Mouse (Mus musculus) heart, embryonic 13.5 days (tissue): Measurements from ENCODE around the gene Syt17. TPM values are rescaled to one million over a fixed set of nuclear protein-coding genes. Genes with fewer than 3 reads are reported as not detected.

ENCODE experiments used
- ATAC-seq: fragments of 200-750 bp; cut with Nextera tagmentation; 2 replicates; pipeline ENCODE4 v1.8.0; 2017; ENCODE audit warnings: moderate TSS enrichment; ENCODE audit not compliant: insufficient number of reproducible peaks, low FRiP score, low TSS enrichment; ENCODE audit errors: extremely low read depth
- H3K27ac ChIP-seq: fragments of 300-500 bp; sonication (generic); replicated peaks from 2 replicates; pipeline ENCODE4 v1.5.1; 2015; ENCODE audit warnings: moderate library complexity, mild to moderate bottlenecking, inconsistent platforms
- H3K27me3 ChIP-seq: fragments of 300-500 bp; sonication (generic); replicated peaks from 2 replicates; pipeline ENCODE4 v1.6.1; 2015; ENCODE audit warnings: mild to moderate bottlenecking, inconsistent platforms
- H3K36me3 ChIP-seq: fragments of 300-500 bp; sonication (generic); 2 replicates; pipeline ENCODE4 v1.6.1; 2015; ENCODE audit warnings: mild to moderate bottlenecking, inconsistent platforms
- H3K4me1 ChIP-seq: fragments of 300-500 bp; sonication (generic); 2 replicates; pipeline ENCODE4 v1.6.1; 2015; ENCODE audit warnings: inconsistent platforms
- H3K4me2 ChIP-seq: fragments of 300-500 bp; sonication (generic); 2 replicates; pipeline ENCODE4 v1.6.1; 2015; ENCODE audit warnings: inconsistent platforms, mild to moderate bottlenecking, moderate library complexity
- H3K4me3 ChIP-seq: fragments of 300-500 bp; sonication (generic); 2 replicates; pipeline ENCODE4 v1.5.1; 2015; ENCODE audit warnings: moderate library complexity, mild to moderate bottlenecking, inconsistent platforms
- H3K9ac ChIP-seq: fragments of 300-500 bp; sonication (generic); 2 replicates; pipeline ENCODE4 v1.6.1; 2015; ENCODE audit warnings: inconsistent platforms, mild to moderate bottlenecking, moderate library complexity
- H3K9me3 ChIP-seq: fragments of 300-500 bp; sonication (generic); 2 replicates; pipeline ENCODE4 v1.6.1; 2016; ENCODE audit warnings: inconsistent platforms
- WGBS: fragments of 180-500 bp; shearing (Covaris S2); methylation state at CpG from one replicate; pipeline ENCODE4 v1.1.7; 2015; ENCODE audit warnings: mixed read lengths; 5-methylcytosine and 5-hydroxymethylcytosine counted together
- polyA plus RNA-seq: library from polyadenylated mRNA; unstranded; fragments of >200 nt; fragmentation: Nextera tagmentation; extraction: Ambion mirVana; gene quantifications from 2 replicates; pipeline ENCODE4 v1.2.1, GENCODE M21; 2015

Syt17 gene
- polyA plus RNA-seq, 1 experiment from 2014 or later: 1.7 TPM

- no peaks in the 10 kb centered on the region for H3K27me3 ChIP-seq
- ATAC-seq: no peak
- no peaks in the 10 kb centered on the region for H3K9me3 ChIP-seq
- WGBS: 74% methylated on average over 2 of the region's 2 CpGs
- H3K27ac ChIP-seq: no peak overlapping the region
- peaks cover 13% of the 10 kb centered on the region for H3K36me3 ChIP-seq
- H3K4me2 ChIP-seq: no peak overlapping the region
- peaks cover 28% of the 10 kb centered on the region for H3K4me1 ChIP-seq
- no peak overlapping the region for H3K4me3 ChIP-seq
- no peak overlapping the region for H3K9ac ChIP-seq
Observed at GRCm38 (mm10) chr7:118482001-118482400, 34.0 kb upstream of the Syt17 start.

GRCm38 (mm10) chr7:118481047-118481810, 33.2 kb upstream of the Syt17 start:
- Histone ChIP-seq H3K9me3 (no peaks in the 10 kb centered on the region), H3K27ac (no peak overlapping the region)

GRCm38 (mm10) chr7:118480160-118480709, 32.2 kb upstream of the Syt17 start:
- Histone ChIP-seq H3K4me1 (peaks cover 17% of the 10 kb centered on the region), H3K4me2 (no peak overlapping the region), H3K9me3 (no peaks in the 10 kb centered on the region), H3K27ac (no peak overlapping the region), H3K27me3 (no peaks in the 10 kb centered on the region), H3K36me3 (peaks cover 12% of the 10 kb centered on the region), H3K4me3 (no peak overlapping the region), H3K9ac (no peak overlapping the region)
- WGBS: 77% methylated on average over 9 of the region's 9 CpGs
- no peak for ATAC-seq

More at GRCm38 (mm10) chr7:118481047-118481810, 33.2 kb upstream of the Syt17 start:
- Histone ChIP-seq H3K27me3 (no peaks in the 10 kb centered on the region), H3K4me1 (peaks cover 24% of the 10 kb centered on the region), H3K9ac (no peak overlapping the region), H3K36me3 (peaks cover 13% of the 10 kb centered on the region), H3K4me3 (no peak overlapping the region), H3K4me2 (no peak overlapping the region)
- WGBS: 33% methylated on average over 10 of the region's 10 CpGs
- ATAC-seq: no peak

GRCm38 (mm10) chr7:118478835-118479312, 30.9 kb upstream of the Syt17 start:
- ATAC-seq: no peak
- Histone ChIP-seq H3K4me2 (no peak overlapping the region), H3K9ac (no peak overlapping the region; the same call in 1 of the 2 replicates), H3K36me3 (no peaks in the 10 kb centered on the region), H3K9me3 (peaks cover 6% of the 10 kb centered on the region; the same call in 1 of the 2 replicates), H3K4me3 (no peak overlapping the region), H3K27me3 (no peaks in the 10 kb centered on the region), H3K27ac (peak overlapping the region; percentile 56), H3K4me1 (peaks cover 17% of the 10 kb centered on the region)
- 53% methylated on average over 3 of the region's 3 CpGs for WGBS

- Histone ChIP-seq H3K36me3 (no peaks in the 10 kb centered on the region), H3K9ac (no peak overlapping the region), H3K27me3 (no peaks in the 10 kb centered on the region), H3K9me3 (peaks cover 6% of the 10 kb centered on the region; the same call in 1 of the 2 replicates), H3K27ac (no peak overlapping the region), H3K4me1 (peaks cover 15% of the 10 kb centered on the region), H3K4me2 (no peak overlapping the region), H3K4me3 (no peak overlapping the region)
- WGBS: 67% methylated on average over 5 of the region's 5 CpGs
- ATAC-seq: no peak
Observed at GRCm38 (mm10) chr7:118476428-118476827, 28.4 kb upstream of the Syt17 start.

GRCm38 (mm10) chr7:118475008-118475705, 27.1 kb upstream of the Syt17 start:
- no peak overlapping the region for H3K9ac ChIP-seq
- ATAC-seq: no peak
- H3K9me3 ChIP-seq: peaks cover 6% of the 10 kb centered on the region; the same call in 1 of the 2 replicates
- H3K27me3 ChIP-seq: no peaks in the 10 kb centered on the region
- H3K4me1 ChIP-seq: peaks cover 8% of the 10 kb centered on the region
- H3K4me2 ChIP-seq: no peak overlapping the region
- no peak overlapping the region for H3K4me3 ChIP-seq
- peak overlapping the region; percentile 25; the same call in 1 of the 2 replicates for H3K27ac ChIP-seq
- WGBS: 80% methylated on average over 7 of the region's 7 CpGs
- H3K36me3 ChIP-seq: no peaks in the 10 kb centered on the region

GRCm38 (mm10) chr7:118472886-118473285, 24.9 kb upstream of the Syt17 start:
- Histone ChIP-seq H3K9me3 (peaks cover 6% of the 10 kb centered on the region; the same call in 1 of the 2 replicates), H3K36me3 (no peaks in the 10 kb centered on the region), H3K9ac (no peak overlapping the region), H3K4me2 (no peak overlapping the region), H3K27me3 (no peaks in the 10 kb centered on the region), H3K4me1 (peaks cover 9% of the 10 kb centered on the region; the same call in 1 of the 2 replicates), H3K4me3 (no peak overlapping the region), H3K27ac (no peak overlapping the region)
- ATAC-seq: no peak
- WGBS: 94% methylated on average over 1 of the region's 1 CpGs

GRCm38 (mm10) chr7:118468060-118468459, 20.0 kb upstream of the Syt17 start:
- WGBS: 86% methylated on average over 3 of the region's 3 CpGs
- no peak for ATAC-seq
- Histone ChIP-seq H3K9ac (no peak overlapping the region), H3K27ac (no peak overlapping the region), H3K9me3 (no peaks in the 10 kb centered on the region), H3K4me1 (peaks cover 19% of the 10 kb centered on the region), H3K27me3 (no peaks in the 10 kb centered on the region), H3K36me3 (no peaks in the 10 kb centered on the region), H3K4me2 (no peak overlapping the region), H3K4me3 (no peak overlapping the region)

GRCm38 (mm10) chr7:118464432-118464831, 16.4 kb upstream of the Syt17 start:
- no peak for ATAC-seq
- Histone ChIP-seq H3K27me3 (0 out of 2 replicates have a peak, but pooled peaks cover 4% of the 10 kb centered on the region), H3K4me1 (peaks cover 10% of the 10 kb centered on the region), H3K36me3 (no peaks in the 10 kb centered on the region), H3K27ac (no peak overlapping the region), H3K4me2 (no peak overlapping the region), H3K9ac (no peak overlapping the region), H3K9me3 (no peaks in the 10 kb centered on the region), H3K4me3 (no peak overlapping the region)
- WGBS: 40% methylated on average over 4 of the region's 4 CpGs

GRCm38 (mm10) chr7:118462818-118463762, 15.1 kb upstream of the Syt17 start:
- H3K27me3 ChIP-seq: 0 out of 2 replicates have a peak, but pooled peaks cover 7% of the 10 kb centered on the region
- no peak overlapping the region for H3K4me2 ChIP-seq
- no peak overlapping the region for H3K4me3 ChIP-seq
- peaks cover 10% of the 10 kb centered on the region for H3K4me1 ChIP-seq
- H3K9me3 ChIP-seq: no peaks in the 10 kb centered on the region
- 59% methylated on average over 11 of the region's 11 CpGs for WGBS
- H3K9ac ChIP-seq: no peak overlapping the region
- H3K27ac ChIP-seq: no peak overlapping the region
- no peaks in the 10 kb centered on the region for H3K36me3 ChIP-seq
- no peak for ATAC-seq
